Mouse (Mus musculus): Measurements from ENCODE around the gene Thrb. TPM values are rescaled to one million over a fixed set of nuclear protein-coding genes. Genes with fewer than 3 reads are reported as not detected.

Thrb gene
- polyA plus RNA-seq, 1 experiment = 0.01 TPM

GRCm38 (mm10) chr14:17902426-17902825 lies 242.4 kb downstream of the Thrb start:
- no peak overlapping the region for H3K4me3 ChIP-seq (replicated peaks)
- no peak for TF ChIP-seq TAL1 (IDR thresholded peaks at IDR 0.05; ENCODE audit: low read length)

GRCm38 (mm10) chr14:17903121-17903520 lies 243.1 kb downstream of the Thrb start:
- H3K9me3 ChIP-seq (ENCODE audit: control insufficient read depth, low read length) = no peaks in the 10 kb centered on the region
- no peak overlapping the region for H3K4me3 ChIP-seq (replicated peaks)
- TF ChIP-seq TAL1 (IDR thresholded peaks at IDR 0.05; ENCODE audit: low read length) (no peak), GATA1 (IDR thresholded peaks at IDR 0.05; ENCODE audit: low read length) (no peak)
- H3K27me3 ChIP-seq (ENCODE audit: control insufficient read depth) = no peaks in the 10 kb centered on the region
- no peaks in the 10 kb centered on the region for H3K4me1 ChIP-seq (ENCODE audit: control insufficient read depth)
- no peaks in the 10 kb centered on the region for H3K36me3 ChIP-seq (ENCODE audit: control insufficient read depth)

More at GRCm38 (mm10) chr14:17902426-17902825, 242.4 kb downstream of the Thrb start:
- Histone ChIP-seq H3K36me3 (ENCODE audit: control insufficient read depth) (no peaks in the 10 kb centered on the region), H3K27me3 (ENCODE audit: control insufficient read depth) (no peaks in the 10 kb centered on the region), H3K4me1 (ENCODE audit: control insufficient read depth) (no peaks in the 10 kb centered on the region), H3K9me3 (ENCODE audit: control insufficient read depth, low read length) (no peaks in the 10 kb centered on the region)

- H3K4me3 ChIP-seq (replicated peaks) = no peak overlapping the region
- no peaks in the 10 kb centered on the region for H3K4me1 ChIP-seq (ENCODE audit: control insufficient read depth)
- no peak for TF ChIP-seq GATA1 (IDR thresholded peaks at IDR 0.05; ENCODE audit: low read length)
- TF ChIP-seq TAL1 (IDR thresholded peaks at IDR 0.05; ENCODE audit: low read length) = no peak
Observed at GRCm38 (mm10) chr14:17904554-17904953, 244.5 kb downstream of the Thrb start.

GRCm38 (mm10) chr14:17905627-17906026 lies 245.6 kb downstream of the Thrb start:
- Histone ChIP-seq H3K4me1 (ENCODE audit: control insufficient read depth) (no peaks in the 10 kb centered on the region), H3K36me3 (ENCODE audit: control insufficient read depth) (no peaks in the 10 kb centered on the region), H3K4me3 (replicated peaks) (no peak overlapping the region), H3K9me3 (ENCODE audit: control insufficient read depth, low read length) (no peaks in the 10 kb centered on the region), H3K27me3 (ENCODE audit: control insufficient read depth) (no peaks in the 10 kb centered on the region)
- TF ChIP-seq TAL1 (IDR thresholded peaks at IDR 0.05; ENCODE audit: low read length) = no peak
- no peak for TF ChIP-seq GATA1 (IDR thresholded peaks at IDR 0.05; ENCODE audit: low read length)

More at GRCm38 (mm10) chr14:17904554-17904953, 244.5 kb downstream of the Thrb start:
- H3K27me3 ChIP-seq (ENCODE audit: control insufficient read depth) = no peaks in the 10 kb centered on the region
- no peaks in the 10 kb centered on the region for H3K36me3 ChIP-seq (ENCODE audit: control insufficient read depth)
- no peaks in the 10 kb centered on the region for H3K9me3 ChIP-seq (ENCODE audit: control insufficient read depth, low read length)

GRCm38 (mm10) chr14:17906931-17907330 lies 246.9 kb downstream of the Thrb start:
- H3K4me1 ChIP-seq (ENCODE audit: control insufficient read depth) = no peaks in the 10 kb centered on the region
- no peak for TF ChIP-seq GATA1 (IDR thresholded peaks at IDR 0.05; ENCODE audit: low read length)
- no peaks in the 10 kb centered on the region for H3K27me3 ChIP-seq (ENCODE audit: control insufficient read depth)
- no peak overlapping the region for H3K4me3 ChIP-seq (replicated peaks)
- H3K9me3 ChIP-seq (ENCODE audit: control insufficient read depth, low read length) = no peaks in the 10 kb centered on the region
- no peaks in the 10 kb centered on the region for H3K36me3 ChIP-seq (ENCODE audit: control insufficient read depth)

GRCm38 (mm10) chr14:17911157-17911556 lies 251.1 kb downstream of the Thrb start:
- H3K9me3 ChIP-seq (ENCODE audit: control insufficient read depth, low read length) = no peaks in the 10 kb centered on the region
- H3K27me3 ChIP-seq (ENCODE audit: control insufficient read depth) = no peaks in the 10 kb centered on the region
- no peaks in the 10 kb centered on the region for H3K4me1 ChIP-seq (ENCODE audit: control insufficient read depth)
- H3K36me3 ChIP-seq (ENCODE audit: control insufficient read depth) = no peaks in the 10 kb centered on the region
- TF ChIP-seq TAL1 (IDR thresholded peaks at IDR 0.05; ENCODE audit: low read length) (no peak), GATA1 (IDR thresholded peaks at IDR 0.05; ENCODE audit: low read length) (no peak)
- H3K4me3 ChIP-seq (replicated peaks) = no peak overlapping the region

- TF ChIP-seq TAL1 (IDR thresholded peaks at IDR 0.05; ENCODE audit: low read length) = no peak
- no peak for TF ChIP-seq GATA1 (IDR thresholded peaks at IDR 0.05; ENCODE audit: low read length)
- Histone ChIP-seq H3K4me3 (replicated peaks) (no peak overlapping the region), H3K36me3 (ENCODE audit: control insufficient read depth) (no peaks in the 10 kb centered on the region), H3K4me1 (ENCODE audit: control insufficient read depth) (no peaks in the 10 kb centered on the region), H3K27me3 (ENCODE audit: control insufficient read depth) (no peaks in the 10 kb centered on the region), H3K9me3 (ENCODE audit: control insufficient read depth, low read length) (no peaks in the 10 kb centered on the region)
Observed at GRCm38 (mm10) chr14:17912573-17913207, 252.6 kb downstream of the Thrb start.

GRCm38 (mm10) chr14:17915556-17915955 lies 255.5 kb downstream of the Thrb start:
- no peaks in the 10 kb centered on the region for H3K36me3 ChIP-seq (ENCODE audit: control insufficient read depth)
- H3K9me3 ChIP-seq (ENCODE audit: control insufficient read depth, low read length) = no peaks in the 10 kb centered on the region

GRCm38 (mm10) chr14:17916651-17917050 lies 256.6 kb downstream of the Thrb start:
- no peak overlapping the region for H3K4me3 ChIP-seq (replicated peaks)
- no peaks in the 10 kb centered on the region for H3K4me1 ChIP-seq (ENCODE audit: control insufficient read depth)
- H3K36me3 ChIP-seq (ENCODE audit: control insufficient read depth) = no peaks in the 10 kb centered on the region
- H3K27me3 ChIP-seq (ENCODE audit: control insufficient read depth) = no peaks in the 10 kb centered on the region
- no peaks in the 10 kb centered on the region for H3K9me3 ChIP-seq (ENCODE audit: control insufficient read depth, low read length)
- no peak for TF ChIP-seq TAL1 (IDR thresholded peaks at IDR 0.05; ENCODE audit: low read length)
- TF ChIP-seq GATA1 (IDR thresholded peaks at IDR 0.05; ENCODE audit: low read length) = no peak

More at GRCm38 (mm10) chr14:17915556-17915955, 255.5 kb downstream of the Thrb start:
- TF ChIP-seq TAL1 (IDR thresholded peaks at IDR 0.05; ENCODE audit: low read length) (no peak), GATA1 (IDR thresholded peaks at IDR 0.05; ENCODE audit: low read length) (no peak)
- no peaks in the 10 kb centered on the region for H3K4me1 ChIP-seq (ENCODE audit: control insufficient read depth)
- H3K27me3 ChIP-seq (ENCODE audit: control insufficient read depth) = no peaks in the 10 kb centered on the region
- no peak overlapping the region for H3K4me3 ChIP-seq (replicated peaks)
